Mouse (Mus musculus): ENCODE measurements around the gene Vps9d1.
"Not testable (repeated sequence)": the region's sequence is repeated elsewhere in the genome, so short reads cannot be mapped to it uniquely, and the experiment has no call there.

The Vps9d1 gene

GRCm38 (mm10) chr8:123254099-123254885 lies at the start of gene Vps9d1, which contains the start of gene Zfp276:
Gene Vps9d1 (minus strand): TSS chr8:123254348.
Gene Zfp276 (plus strand): TSS chr8:123254195.
- peak; percentile 93 for DNase-seq

GRCm38 (mm10) chr8:123298301-123298700 lies 44.2 kb upstream of the Vps9d1 start:
- no peak for DNase-seq

- DNase-seq, result no peak
Observed at GRCm38 (mm10) chr8:123292785-123293184, 38.6 kb upstream of the Vps9d1 start.

- DNase-seq, result no peak
Observed at GRCm38 (mm10) chr8:123292281-123292680, 38.1 kb upstream of the Vps9d1 start.

GRCm38 (mm10) chr8:123291716-123292115 lies 37.6 kb upstream of the Vps9d1 start:
- DNase-seq, result no peak

GRCm38 (mm10) chr8:123290679-123291078 lies 36.5 kb upstream of the Vps9d1 start:
- no peak for DNase-seq

GRCm38 (mm10) chr8:123290166-123290565 lies 36.0 kb upstream of the Vps9d1 start:
- DNase-seq, result peak; percentile 66

- DNase-seq, result no peak
Observed at GRCm38 (mm10) chr8:123287362-123287761, 33.2 kb upstream of the Vps9d1 start.

GRCm38 (mm10) chr8:123284493-123284892 lies 30.3 kb upstream of the Vps9d1 start:
- DNase-seq, result no peak

- no peak for DNase-seq
Observed at GRCm38 (mm10) chr8:123283991-123284390, 29.8 kb upstream of the Vps9d1 start.

GRCm38 (mm10) chr8:123282994-123283393 lies 28.8 kb upstream of the Vps9d1 start:
- DNase-seq, result not testable (repeated sequence)

GRCm38 (mm10) chr8:123280302-123281094 lies 26.4 kb upstream of the Vps9d1 start:
- no peak for DNase-seq

GRCm38 (mm10) chr8:123279828-123280227 lies 25.7 kb upstream of the Vps9d1 start:
- no peak for DNase-seq

GRCm38 (mm10) chr8:123278445-123278844 lies 24.3 kb upstream of the Vps9d1 start:
- DNase-seq, result no peak

- no peak for DNase-seq
Observed at GRCm38 (mm10) chr8:123275096-123275495, 20.9 kb upstream of the Vps9d1 start.

GRCm38 (mm10) chr8:123274447-123274846 lies 20.3 kb upstream of the Vps9d1 start:
- no peak for DNase-seq

GRCm38 (mm10) chr8:123271901-123272300 lies 17.8 kb upstream of the Vps9d1 start:
- no peak for DNase-seq

GRCm38 (mm10) chr8:123271147-123271546 lies 17.0 kb upstream of the Vps9d1 start:
- DNase-seq, result no peak

- DNase-seq, result no peak
Observed at GRCm38 (mm10) chr8:123267926-123268656, 13.9 kb upstream of the Vps9d1 start.

- not testable (repeated sequence) for DNase-seq
Observed at GRCm38 (mm10) chr8:123257593-123257992, 3.4 kb upstream of the Vps9d1 start.

- DNase-seq, result no peak
Observed at GRCm38 (mm10) chr8:123257114-123257513, 3.0 kb upstream of the Vps9d1 start.

- DNase-seq, result no peak
Observed at GRCm38 (mm10) chr8:123255170-123255569, 1.0 kb upstream of the Vps9d1 start.

- no peak for DNase-seq
Observed at GRCm38 (mm10) chr8:123253451-123254098, 573 bp downstream of the Vps9d1 start.
